Mouse (Mus musculus) heart, embryonic 10.5 days (tissue): ENCODE measurements around the gene Mrgprg. TPM values are rescaled to one million over a fixed set of nuclear protein-coding genes. Genes with fewer than 3 reads are reported as not detected.
A peak's percentile ranks its signal among the peaks of the same experiment; 100 is the strongest.

ENCODE experiments used
- DNase-seq: peaks from one replicate; pipeline ENCODE4 v3.0.0-alpha.2; 2017; ENCODE audit warnings: low spot score
- H3K27ac ChIP-seq: fragments of 300-500 bp; sonication (generic); 2 replicates; pipeline ENCODE4 v1.5.1; 2016; ENCODE audit warnings: mild to moderate bottlenecking
- H3K27me3 ChIP-seq: fragments of 300-500 bp; sonication (generic); 2 replicates; pipeline ENCODE4 v1.6.1; 2016; ENCODE audit warnings: mild to moderate bottlenecking; ENCODE audit not compliant: poor library complexity, insufficient read depth, severe bottlenecking
- H3K36me3 ChIP-seq: fragments of 300-500 bp; sonication (generic); 2 replicates; pipeline ENCODE4 v1.6.1; 2016; ENCODE audit warnings: mild to moderate bottlenecking, moderate library complexity
- H3K4me1 ChIP-seq: fragments of 300-500 bp; sonication (generic); 2 replicates; pipeline ENCODE4 v1.6.1; 2016; ENCODE audit warnings: mild to moderate bottlenecking
- H3K4me3 ChIP-seq: fragments of 300-500 bp; sonication (generic); 2 replicates; pipeline ENCODE4 v1.5.1; 2016; ENCODE audit warnings: mild to moderate bottlenecking, moderate library complexity
- H3K9me3 ChIP-seq: fragments of 300-500 bp; sonication (generic); 2 replicates; pipeline ENCODE4 v1.6.1; 2016; ENCODE audit warnings: mild to moderate bottlenecking, moderate library complexity
- WGBS: fragments of 180-500 bp; shearing (Covaris S2); methylation state at CpG from one replicate; pipeline ENCODE4 v1.1.7; 2016; 5-methylcytosine and 5-hydroxymethylcytosine counted together
- polyA plus RNA-seq: library from polyadenylated mRNA; unstranded; fragments of >200 nt; fragmentation: Nextera tagmentation; extraction: Ambion mirVana; gene quantifications from 2 replicates; pipeline ENCODE4 v1.2.1, GENCODE M21; 2016

Gene Mrgprg
- polyA plus RNA-seq, result 0.15 TPM in 1 of 2 replicates, not detected in the other

GRCm38 (mm10) chr7:143766893-143767292 is at the start of gene Mrgprg:
Mrgprg (minus strand) TSS chr7:143766993.
- Histone ChIP-seq H3K4me3 (no peak within 1 kb of the TSS), H3K36me3 (no peaks in the 10 kb centered on the region), H3K27ac (no peak within 1 kb of the TSS), H3K4me1 (no peaks in the 10 kb centered on the region; the same call in 1 of the 2 replicates), H3K27me3 (peaks cover 62% of the 10 kb centered on the region), H3K9me3 (no peaks in the 10 kb centered on the region)
- DNase-seq, result no peak
- WGBS, result 55% methylated on average over 6 of the region's 6 CpGs

- H3K27ac ChIP-seq, result no peak overlapping the region
- 52% methylated on average over 1 of the region's 1 CpGs for WGBS
- DNase-seq, result no peak
- peaks cover 92% of the 10 kb centered on the region for H3K36me3 ChIP-seq
- H3K9me3 ChIP-seq, result no peaks in the 10 kb centered on the region
- H3K4me1 ChIP-seq, result no peaks in the 10 kb centered on the region
- no peaks in the 10 kb centered on the region for H3K27me3 ChIP-seq
- no peak overlapping the region for H3K4me3 ChIP-seq
Measured at GRCm38 (mm10) chr7:143808909-143809308, 42.1 kb upstream of the Mrgprg start.

GRCm38 (mm10) chr7:143805199-143805624 is 38.4 kb upstream of the Mrgprg start:
- no peak overlapping the region for H3K4me3 ChIP-seq
- no peaks in the 10 kb centered on the region for H3K27me3 ChIP-seq
- H3K4me1 ChIP-seq, result no peaks in the 10 kb centered on the region
- DNase-seq, result no peak
- H3K27ac ChIP-seq, result no peak overlapping the region
- H3K36me3 ChIP-seq, result peaks cover 91% of the 10 kb centered on the region
- whole genome bisulfite sequencing, result 79% methylated on average over 5 of the region's 5 CpGs
- no peaks in the 10 kb centered on the region for H3K9me3 ChIP-seq

GRCm38 (mm10) chr7:143801195-143802065 is 34.6 kb upstream of the Mrgprg start:
- H3K4me1 ChIP-seq, result no peaks in the 10 kb centered on the region
- H3K27me3 ChIP-seq, result no peaks in the 10 kb centered on the region
- no peaks in the 10 kb centered on the region for H3K9me3 ChIP-seq
- 87% methylated on average over 8 of the region's 8 CpGs for WGBS
- no peak for DNase-seq
- no peak overlapping the region for H3K4me3 ChIP-seq
- H3K36me3 ChIP-seq, result peaks cover 90% of the 10 kb centered on the region
- H3K27ac ChIP-seq, result no peak overlapping the region

- H3K4me1 ChIP-seq, result no peaks in the 10 kb centered on the region
- H3K9me3 ChIP-seq, result no peaks in the 10 kb centered on the region
- H3K4me3 ChIP-seq, result no peak overlapping the region
- H3K27ac ChIP-seq, result no peak overlapping the region
- 86% methylated on average over 1 of the region's 1 CpGs for WGBS
- DNase-seq, result no peak
- H3K36me3 ChIP-seq, result peaks cover 90% of the 10 kb centered on the region
- no peaks in the 10 kb centered on the region for H3K27me3 ChIP-seq
Measured at GRCm38 (mm10) chr7:143800770-143801169, 34.0 kb upstream of the Mrgprg start.

GRCm38 (mm10) chr7:143798783-143799182 is 32.0 kb upstream of the Mrgprg start:
- H3K4me3 ChIP-seq, result no peak overlapping the region
- H3K4me1 ChIP-seq, result no peaks in the 10 kb centered on the region
- H3K27ac ChIP-seq, result no peak overlapping the region
- no peaks in the 10 kb centered on the region for H3K27me3 ChIP-seq
- no peaks in the 10 kb centered on the region for H3K9me3 ChIP-seq
- WGBS, result 85% methylated on average over 4 of the region's 4 CpGs
- H3K36me3 ChIP-seq, result peaks cover 87% of the 10 kb centered on the region
- no peak for DNase-seq

- Histone ChIP-seq H3K27me3 (no peaks in the 10 kb centered on the region), H3K9me3 (no peaks in the 10 kb centered on the region), H3K4me3 (no peak overlapping the region), H3K36me3 (peaks cover 32% of the 10 kb centered on the region), H3K27ac (no peak overlapping the region), H3K4me1 (no peaks in the 10 kb centered on the region)
- DNase-seq, result no peak
- 65% methylated on average over 4 of the region's 4 CpGs for WGBS
Measured at GRCm38 (mm10) chr7:143793121-143793520, 26.3 kb upstream of the Mrgprg start.

GRCm38 (mm10) chr7:143792336-143792985 is 25.7 kb upstream of the Mrgprg start:
- 77% methylated on average over 6 of the region's 6 CpGs for WGBS
- Histone ChIP-seq H3K9me3 (no peaks in the 10 kb centered on the region), H3K4me3 (no peak overlapping the region), H3K27me3 (no peaks in the 10 kb centered on the region), H3K4me1 (no peaks in the 10 kb centered on the region), H3K27ac (no peak overlapping the region), H3K36me3 (peaks cover 26% of the 10 kb centered on the region)
- DNase-seq, result no peak

GRCm38 (mm10) chr7:143783996-143784829 is 17.4 kb upstream of the Mrgprg start, which contains the start of gene Mrgpre:
Mrgpre (minus strand) TSS chr7:143784500.
- Histone ChIP-seq H3K27me3 (peaks cover 37% of the 10 kb centered on the region), H3K4me3 (peak within 1 kb of the TSS; percentile 64), H3K27ac (peak within 1 kb of the TSS; percentile 82), H3K4me1 (peaks cover 26% of the 10 kb centered on the region), H3K36me3 (0 out of 2 replicates have a peak, but pooled peaks cover 4% of the 10 kb centered on the region), H3K9me3 (no peaks in the 10 kb centered on the region)
- WGBS, result under 1% methylated on average over 20 of the region's 21 CpGs
- DNase-seq, result peak; percentile 92

GRCm38 (mm10) chr7:143783378-143783995 is 16.7 kb upstream of the Mrgprg start:
- Histone ChIP-seq H3K36me3 (0 out of 2 replicates have a peak, but pooled peaks cover 4% of the 10 kb centered on the region), H3K4me1 (peaks cover 26% of the 10 kb centered on the region), H3K27ac (peak overlapping the region; percentile 82), H3K4me3 (peak overlapping the region; percentile 64), H3K27me3 (peaks cover 37% of the 10 kb centered on the region), H3K9me3 (no peaks in the 10 kb centered on the region)
- 11% methylated on average over 6 of the region's 6 CpGs for WGBS
- no peak for DNase-seq

- 33% methylated on average over 2 of the region's 2 CpGs for WGBS
- peaks cover 27% of the 10 kb centered on the region for H3K27me3 ChIP-seq
- no peak overlapping the region for H3K4me3 ChIP-seq
- H3K36me3 ChIP-seq, result 0 out of 2 replicates have a peak, but pooled peaks cover 4% of the 10 kb centered on the region
- no peaks in the 10 kb centered on the region for H3K9me3 ChIP-seq
- DNase-seq, result no peak
- 0 out of 2 replicates have a peak, but pooled peaks cover 7% of the 10 kb centered on the region for H3K4me1 ChIP-seq
- no peak overlapping the region for H3K27ac ChIP-seq
Measured at GRCm38 (mm10) chr7:143777375-143777774, 10.6 kb upstream of the Mrgprg start.

GRCm38 (mm10) chr7:143776137-143776536 is 9.3 kb upstream of the Mrgprg start:
- H3K9me3 ChIP-seq, result no peaks in the 10 kb centered on the region
- WGBS, result 29% methylated on average over 3 of the region's 3 CpGs
- peaks cover 15% of the 10 kb centered on the region for H3K27me3 ChIP-seq
- DNase-seq, result no peak
- no peak overlapping the region for H3K4me3 ChIP-seq
- H3K27ac ChIP-seq, result no peak overlapping the region
- H3K36me3 ChIP-seq, result 0 out of 2 replicates have a peak, but pooled peaks cover 4% of the 10 kb centered on the region
- H3K4me1 ChIP-seq, result 0 out of 2 replicates have a peak, but pooled peaks cover 7% of the 10 kb centered on the region
